8 mouse cellular contexts compared by ENCODE assay signal in genomic region chr19:8820424-8820956, GRCm38 (mm10). TPM values are rescaled to one million over a fixed set of nuclear protein-coding genes. Genes with fewer than 3 reads are reported as not detected.
DNase-seq lines count a peak whose midpoint lies in the region; ATAC-seq and TF ChIP-seq lines count a peak whose summit lies in the region.

No protein-coding gene starts in this region.

- H3K4me1 ChIP-seq in heart, embryonic 14.5 days (ENCODE audit: control insufficient read depth in 2 of 2, insufficient read depth in 2 of 2, low read length in 2 of 2), result peaks cover 7 to 34% of the 10 kb centered on the region in 2 experiments
- H3K4me1 ChIP-seq in CH12.LX (ENCODE audit: control insufficient read depth in 1 of 2, insufficient read depth in 2 of 2), result peaks cover 7 to 27% of the 10 kb centered on the region in 2 experiments
- no peaks in the 10 kb centered on the region for H3K4me1 ChIP-seq in embryonic fibroblast, embryonic 13.5 days (ENCODE audit: control insufficient read depth, insufficient read depth, low read length)
- H3K4me1 ChIP-seq in limb, embryonic 13.5 days, result peaks cover 46% of the 10 kb centered on the region
- peaks cover 57% of the 10 kb centered on the region for H3K4me1 ChIP-seq in neural tube, embryonic 13.5 days (replicated peaks)

- no peaks in the 10 kb centered on the region for H3K27me3 ChIP-seq in heart, embryonic 14.5 days (ENCODE audit: control insufficient read depth, insufficient read depth, low read length)
- H3K27me3 ChIP-seq in CH12.LX (replicated peaks), result no peaks in the 10 kb centered on the region
- no peaks in the 10 kb centered on the region for H3K27me3 ChIP-seq in limb, embryonic 13.5 days
- H3K27me3 ChIP-seq in neural tube, embryonic 13.5 days, result no peaks in the 10 kb centered on the region

- ATAC-seq in heart, embryonic 14.5 days (ENCODE audit: insufficient number of reproducible peaks, insufficient read depth, low FRiP score, low read depth), result 0 out of 2 replicates have a peak, but pooled peaks have one; percentile 7
- ATAC-seq in limb, embryonic 13.5 days (ENCODE audit: low FRiP score, low read depth), result peak; percentile 1
- peak; percentile 33 for ATAC-seq in neural tube, embryonic 13.5 days (ENCODE audit: low read depth)

- peak overlapping the region; percentile 98 for H3K9ac ChIP-seq in heart, embryonic 14.5 days (ENCODE audit: low read length)
- peak overlapping the region; percentile 89 for H3K9ac ChIP-seq in CH12.LX (ENCODE audit: insufficient read depth, low read depth)
- H3K9ac ChIP-seq in limb, embryonic 13.5 days, result peak overlapping the region; percentile 99
- H3K9ac ChIP-seq in neural tube, embryonic 13.5 days, result peak overlapping the region; percentile 98

- peak overlapping the region; percentile 97 for H3K4me2 ChIP-seq in heart, embryonic 14.5 days (ENCODE audit: low read length)
- H3K4me2 ChIP-seq in CH12.LX (ENCODE audit: insufficient read depth, low read depth, poor library complexity, severe bottlenecking), result peak overlapping the region; percentile 82; the same call in 1 of the 2 replicates
- H3K4me2 ChIP-seq in limb, embryonic 13.5 days (replicated peaks), result peak overlapping the region; percentile 85
- H3K4me2 ChIP-seq in neural tube, embryonic 13.5 days, result peak overlapping the region; percentile 99

- H3K36me3 ChIP-seq in heart, embryonic 14.5 days (ENCODE audit: control insufficient read depth, insufficient read depth, low read length), result peaks cover 47% of the 10 kb centered on the region
- H3K36me3 ChIP-seq in CH12.LX (replicated peaks in 1 of 2; ENCODE audit: control insufficient read depth in 1 of 2, insufficient read depth in 1 of 2, low read length in 1 of 2), result peaks cover 32 to 47% of the 10 kb centered on the region in 2 experiments
- peaks cover 42% of the 10 kb centered on the region for H3K36me3 ChIP-seq in limb, embryonic 13.5 days
- H3K36me3 ChIP-seq in neural tube, embryonic 13.5 days, result peaks cover 37% of the 10 kb centered on the region

- H3K9me3 ChIP-seq in heart, embryonic 14.5 days (ENCODE audit: control insufficient read depth, low read length), result no peaks in the 10 kb centered on the region
- H3K9me3 ChIP-seq in CH12.LX (replicated peaks; ENCODE audit: low read length), result no peaks in the 10 kb centered on the region
- H3K9me3 ChIP-seq in limb, embryonic 13.5 days, result no peaks in the 10 kb centered on the region
- H3K9me3 ChIP-seq in neural tube, embryonic 13.5 days, result no peaks in the 10 kb centered on the region

- peaks cover 72% of the 10 kb centered on the region for H3K79me2 ChIP-seq in CH12.LX (replicated peaks; ENCODE audit: control insufficient read depth, extremely low read depth, insufficient read depth, poor library complexity, severe bottlenecking)

- intact Hi-C loops in heart, postnatal 36 days (cut with DNase I), result loop anchor here (2.0 to 5.0 kb wide), 3 partner anchors 16 to 98 kb away; partner anchors contain the start of genes Bscl2, Nxf1 and Slc3a2

- TF ChIP-seq RAD21 in CH12.LX (IDR thresholded peaks at IDR 0.05; ENCODE audit: low read depth, low read length), result no peak

- no peak for TF ChIP-seq CTCF in CH12.LX (conservative IDR thresholded peaks at IDR 0.05 in 1 of 2, IDR thresholded peaks at IDR 0.05 in 1 of 2; ENCODE audit: low read depth in 2 of 2, low read length in 2 of 2)
- no peak for TF ChIP-seq CTCF in embryonic fibroblast, embryonic 13.5 days (IDR thresholded peaks at IDR 0.05; ENCODE audit: borderline replicate concordance, insufficient read depth, low read length)

- H3K27ac ChIP-seq in heart, embryonic 14.5 days (replicated peaks in 1 of 2; ENCODE audit: control insufficient read depth in 1 of 2, insufficient read depth in 1 of 2, low read depth in 2 of 2, low read length in 2 of 2), result peak overlapping the region; percentile 98 to 100
- peak overlapping the region; percentile 98 for H3K27ac ChIP-seq in CH12.LX (ENCODE audit: insufficient read depth, low read depth)
- peak overlapping the region; percentile 92 for H3K27ac ChIP-seq in embryonic fibroblast, embryonic 13.5 days (ENCODE audit: insufficient read depth, low read length)
- H3K27ac ChIP-seq in limb, embryonic 13.5 days, result peak overlapping the region; percentile 99
- H3K27ac ChIP-seq in neural tube, embryonic 13.5 days (replicated peaks), result peak overlapping the region; percentile 97

- no peak for DNase-seq in heart, postnatal 36 days
- DNase-seq in CH12.LX (ENCODE audit: extremely low read depth), result no peak
- DNase-seq in right cerebral cortex, adult 2 months (ENCODE audit: low spot score in 2 of 2), result no peak
- no peak for DNase-seq in adrenal gland, adult 18-20 months (ENCODE audit: low spot score in 2 of 2)

- no peak for TF ChIP-seq EP300 in CH12.LX (IDR thresholded peaks at IDR 0.05; ENCODE audit: low read length)

- no peak for TF ChIP-seq POLR2A in CH12.LX (IDR thresholded peaks at IDR 0.05; ENCODE audit: low read depth, low read length)
- TF ChIP-seq POLR2A in embryonic fibroblast, embryonic 13.5 days (IDR thresholded peaks at IDR 0.05; ENCODE audit: low read depth, low read length), result no peak

- in situ Hi-C loops in CH12.LX (cut with MboI; ENCODE audit: low pct_ligation_motif_present, low pct_unique_long_range_greater_than_20kb, low sequenced_read_pairs), result no loop called here

- dilution Hi-C loops in CH12.LX (cut with MboI; ENCODE audit: extremely low pct_ligation_motif_present, extremely low pct_unique_long_range_greater_than_20kb, low sequenced_read_pairs), result no loop called here

- WGBS in heart, embryonic 14.5 days, result under 1% methylated on average over 48 of the region's 48 CpGs
- under 1% methylated on average over 48 of the region's 48 CpGs for WGBS in limb, embryonic 13.5 days
- WGBS in neural tube, embryonic 13.5 days, result under 1% methylated on average over 48 of the region's 48 CpGs

- H3K4me3 ChIP-seq in heart, embryonic 14.5 days (ENCODE audit: control insufficient read depth in 1 of 2, insufficient read depth in 1 of 2, low read depth in 1 of 2, low read length in 2 of 2), result peak overlapping the region; percentile 90 to 96
- H3K4me3 ChIP-seq in CH12.LX (replicated peaks in 1 of 3; ENCODE audit: low read depth in 2 of 3, low read length in 2 of 3, poor library complexity in 1 of 3), result peak overlapping the region; percentile 96 to 98 (median 96)
- peak overlapping the region; percentile 95 for H3K4me3 ChIP-seq in embryonic fibroblast, embryonic 13.5 days (ENCODE audit: insufficient read depth, low read length)
- peak overlapping the region; percentile 100 for H3K4me3 ChIP-seq in limb, embryonic 13.5 days
- peak overlapping the region; percentile 75 for H3K4me3 ChIP-seq in neural tube, embryonic 13.5 days

RNA-seq across cellular contexts. Expression of gene Hnrnpul2, which starts 0.7 kb away (rescaled TPM):
- 3.9 and 5.0 TPM in 2 replicates for polyA plus RNA-seq in heart, embryonic 14.5 days (2014; fragmentation: Nextera tagmentation; extraction: Ambion mirVana)
- 10 to 100 TPM; 44.6 to 49.8 TPM for total RNA-seq in heart, postnatal 36 days (2021)
- total RNA-seq in CH12.LX (2012; rRNA removed) (44.3 and 44.8 TPM in 2 replicates), CH12.LX (2014; rRNA removed) (17.8 and 19.7 TPM in 2 replicates)
- polyA plus RNA-seq in CH12.LX (2012; ENCODE audit: insufficient read length, low read depth), result 81.6 and 94.1 TPM in 2 replicates
- polyA plus RNA-seq in embryonic fibroblast, embryonic 13.5 days (2011; ENCODE audit: insufficient read length, low read depth, missing spikeins), result 78.5 and 98.7 TPM in 2 replicates
- 5.9 and 6.3 TPM in 2 replicates for polyA plus RNA-seq in limb, embryonic 13.5 days (2015; fragmentation: Nextera tagmentation; extraction: Ambion mirVana)
- polyA plus RNA-seq in neural tube, embryonic 13.5 days (2015; fragmentation: Nextera tagmentation; extraction: Ambion mirVana), result 5.3 and 6.0 TPM in 2 replicates
- total RNA-seq in adrenal gland, adult 18-20 months (2021), result 10 to 100 TPM; 62.6 to 72.1 TPM

RNA-seq across cellular contexts. Expression of gene Ttc9c, which starts 1.4 kb away (rescaled TPM):
- polyA plus RNA-seq in heart, embryonic 14.5 days (2014; fragmentation: Nextera tagmentation; extraction: Ambion mirVana), result 27.7 and 31.8 TPM in 2 replicates
- total RNA-seq in heart, postnatal 36 days (2021), result 10 to 100 TPM; 11.6 to 14.7 TPM
- total RNA-seq in CH12.LX (2012; rRNA removed) (37.6 and 42.0 TPM in 2 replicates), CH12.LX (2014; rRNA removed) (56.5 and 57.2 TPM in 2 replicates)
- polyA plus RNA-seq in CH12.LX (2012; ENCODE audit: insufficient read length, low read depth), result 42.2 and 44.7 TPM in 2 replicates
- 52.8 and 68.7 TPM in 2 replicates for polyA plus RNA-seq in embryonic fibroblast, embryonic 13.5 days (2011; ENCODE audit: insufficient read length, low read depth, missing spikeins)
- 67.1 and 73.4 TPM in 2 replicates for polyA plus RNA-seq in limb, embryonic 13.5 days (2015; fragmentation: Nextera tagmentation; extraction: Ambion mirVana)
- 47.6 and 59.0 TPM in 2 replicates for polyA plus RNA-seq in neural tube, embryonic 13.5 days (2015; fragmentation: Nextera tagmentation; extraction: Ambion mirVana)
- total RNA-seq in adrenal gland, adult 18-20 months (2021), result 10 to 100 TPM; 35.3 to 39.4 TPM

RNA-seq across cellular contexts. Expression of gene AC129217.1, which starts 9.1 kb away (rescaled TPM):
- 0.43 TPM in 1 of 2 replicates, not detected in the other for polyA plus RNA-seq in heart, embryonic 14.5 days (2014; fragmentation: Nextera tagmentation; extraction: Ambion mirVana)
- not detected for total RNA-seq in heart, postnatal 36 days (2021)
- 0.25 and 0.67 TPM in 2 replicates for total RNA-seq in CH12.LX (2012; rRNA removed)
- 2.1 and 5.1 TPM in 2 replicates for total RNA-seq in CH12.LX (2014; rRNA removed)
- polyA plus RNA-seq in CH12.LX (2012; ENCODE audit: insufficient read length, low read depth), result 63.9 and 77.4 TPM in 2 replicates
- 43.8 and 73.0 TPM in 2 replicates for polyA plus RNA-seq in embryonic fibroblast, embryonic 13.5 days (2011; ENCODE audit: insufficient read length, low read depth, missing spikeins)
- not detected in 2 replicates for polyA plus RNA-seq in limb, embryonic 13.5 days (2015; fragmentation: Nextera tagmentation; extraction: Ambion mirVana)
- polyA plus RNA-seq in neural tube, embryonic 13.5 days (2015; fragmentation: Nextera tagmentation; extraction: Ambion mirVana), result not detected in 2 replicates
- total RNA-seq in adrenal gland, adult 18-20 months (2021), result not detected

RNA-seq across cellular contexts. Expression of gene Bscl2, which starts 16.8 kb away (rescaled TPM):
- polyA plus RNA-seq in heart, embryonic 14.5 days (2014; fragmentation: Nextera tagmentation; extraction: Ambion mirVana), result 40.6 and 45.0 TPM in 2 replicates
- total RNA-seq in heart, postnatal 36 days (2021), result 10 to 100 TPM; 22.0 to 25.2 TPM
- 91.0 and 117 TPM in 2 replicates for total RNA-seq in CH12.LX (2012; rRNA removed)
- total RNA-seq in CH12.LX (2014; rRNA removed), result 27.9 and 30.9 TPM in 2 replicates
- 46.7 and 51.6 TPM in 2 replicates for polyA plus RNA-seq in CH12.LX (2012; ENCODE audit: insufficient read length, low read depth)
- polyA plus RNA-seq in embryonic fibroblast, embryonic 13.5 days (2011; ENCODE audit: insufficient read length, low read depth, missing spikeins), result 41.2 and 50.0 TPM in 2 replicates
- 45.2 and 49.3 TPM in 2 replicates for polyA plus RNA-seq in limb, embryonic 13.5 days (2015; fragmentation: Nextera tagmentation; extraction: Ambion mirVana)
- 82.5 and 84.2 TPM in 2 replicates for polyA plus RNA-seq in neural tube, embryonic 13.5 days (2015; fragmentation: Nextera tagmentation; extraction: Ambion mirVana)
- 100 to 1,000 TPM; 144 to 158 TPM for total RNA-seq in adrenal gland, adult 18-20 months (2021)

RNA-seq across cellular contexts. Expression of gene Zbtb3, which starts 18.1 kb away (rescaled TPM):
- 3.0 and 3.2 TPM in 2 replicates for polyA plus RNA-seq in heart, embryonic 14.5 days (2014; fragmentation: Nextera tagmentation; extraction: Ambion mirVana)
- 1 to 10 TPM; 1.3 to 1.7 TPM for total RNA-seq in heart, postnatal 36 days (2021)
- total RNA-seq in CH12.LX (2012; rRNA removed), result 2.4 and 2.5 TPM in 2 replicates
- 1.1 and 2.2 TPM in 2 replicates for total RNA-seq in CH12.LX (2014; rRNA removed)
- 1.2 and 1.3 TPM in 2 replicates for polyA plus RNA-seq in CH12.LX (2012; ENCODE audit: insufficient read length, low read depth)
- polyA plus RNA-seq in embryonic fibroblast, embryonic 13.5 days (2011; ENCODE audit: insufficient read length, low read depth, missing spikeins), result 1.4 and 2.0 TPM in 2 replicates
- 6.0 and 6.7 TPM in 2 replicates for polyA plus RNA-seq in limb, embryonic 13.5 days (2015; fragmentation: Nextera tagmentation; extraction: Ambion mirVana)
- 8.2 and 8.6 TPM in 2 replicates for polyA plus RNA-seq in neural tube, embryonic 13.5 days (2015; fragmentation: Nextera tagmentation; extraction: Ambion mirVana)
- 1 to 10 TPM; 2.8 to 3.1 TPM for total RNA-seq in adrenal gland, adult 18-20 months (2021)

Comparison
In these comparisons a context has a peak if more than half of its experiments do, and no peak if none do; other contexts are left out.
1. RNA of gene Hnrnpul2, which starts 0.7 kb away (polyA plus RNA-seq): 78.5 to 98.7 TPM in embryonic fibroblast, embryonic 13.5 days and 81.6 to 94.1 TPM in CH12.LX; 5.9 to 6.3 TPM in limb, embryonic 13.5 days, 5.3 to 6.0 TPM in neural tube, embryonic 13.5 days and 3.9 to 5.0 TPM in heart, embryonic 14.5 days; every median in the first group is over 10 times any median in the second.
2. RNA of gene AC129217.1, which starts 9.1 kb away (polyA plus RNA-seq): 63.9 to 77.4 TPM in CH12.LX and 43.8 to 73.0 TPM in embryonic fibroblast, embryonic 13.5 days; 0.43 TPM in heart, embryonic 14.5 days, not detected in limb, embryonic 13.5 days and not detected in neural tube, embryonic 13.5 days; every median in the first group is over 10 times any median in the second.
3. Peak in every context shown above with its lines, with median percentiles within 50 percentile points of each other: ATAC-seq, H3K27ac ChIP-seq, H3K4me2 ChIP-seq, H3K4me3 ChIP-seq and H3K9ac ChIP-seq.